Mouse (Mus musculus) myocyte (in vitro differentiated cells): ENCODE data around the gene Lrrd1. TPM values are rescaled to one million over a fixed set of nuclear protein-coding genes. Genes with fewer than 3 reads are reported as not detected.

Experiments
- H3K27me3 ChIP-seq: one replicate; pipeline ENCODE4 v1.6.1; 2011; ENCODE audit not compliant: control insufficient read depth, insufficient read depth, insufficient read length
- H3K36me3 ChIP-seq: one replicate; pipeline ENCODE4 v1.6.1; 2011; ENCODE audit not compliant: control insufficient read depth, insufficient read depth
- H3K4me2 ChIP-seq: one replicate; pipeline ENCODE4 v1.6.1; 2011; ENCODE audit warnings: low read depth, control low read depth
- H3K4me3 ChIP-seq: one replicate; pipeline ENCODE4 v1.5.1; 2011; ENCODE audit warnings: mild to moderate bottlenecking, control low read depth, moderate library complexity
- H3K79me2 ChIP-seq: one replicate; pipeline ENCODE4 v1.6.1; 2011; ENCODE audit not compliant: control insufficient read depth, insufficient read depth
- H3ac ChIP-seq: one replicate; pipeline ENCODE4 v1.6.1; 2011; ENCODE audit not compliant: control insufficient read depth, insufficient read length
- CEBPB ChIP-seq: IDR thresholded peaks from 2 replicates; pipeline ENCODE4 v1.6.1; 2011; ENCODE audit warnings: mild to moderate bottlenecking, moderate library complexity; ENCODE audit not compliant: poor library complexity, insufficient read depth, severe bottlenecking
- E2F4 ChIP-seq: IDR thresholded peaks from one replicate; pipeline ENCODE4 v1.6.1; 2011; ENCODE audit warnings: mild to moderate bottlenecking, control low read depth, moderate library complexity; ENCODE audit not compliant: insufficient read depth
- MAX ChIP-seq: IDR thresholded peaks from one replicate; pipeline ENCODE4 v1.6.1; 2011; ENCODE audit warnings: low read depth, mild to moderate bottlenecking, control low read depth
- MYOD1 ChIP-seq, 3 experiments: IDR thresholded peaks; one replicate each; pipeline ENCODE4 v1.6.1; 2011; ENCODE audit warnings: control low read depth in 2 of 3, low read depth in 2 of 3, mild to moderate bottlenecking in 2 of 3, moderate library complexity in 1 of 3; ENCODE audit not compliant: insufficient read length in 2 of 3, control insufficient read depth in 1 of 3
- MYOG ChIP-seq, 3 experiments: IDR thresholded peaks; one replicate each; pipeline ENCODE4 v1.6.1; 2011; ENCODE audit warnings: control low read depth in 2 of 3, low read depth in 2 of 3, mild to moderate bottlenecking in 2 of 3; ENCODE audit not compliant: insufficient read length in 2 of 3, control insufficient read depth in 1 of 3, insufficient read depth in 1 of 3
- POLR2A ChIP-seq: IDR thresholded peaks from one replicate; pipeline ENCODE4 v1.6.1; 2011; ENCODE audit warnings: low read depth, mild to moderate bottlenecking, control low read depth, moderate library complexity; ENCODE audit not compliant: insufficient read length
- POLR2AphosphoS2 ChIP-seq: IDR thresholded peaks from one replicate; pipeline ENCODE4 v1.6.1; 2011; ENCODE audit warnings: low read depth, control low read depth; ENCODE audit not compliant: insufficient read length
- REST ChIP-seq: IDR thresholded peaks from one replicate; pipeline ENCODE4 v1.6.1; 2011; ENCODE audit warnings: mild to moderate bottlenecking, control low read depth, moderate library complexity; ENCODE audit not compliant: insufficient read depth, insufficient read length
- SRF ChIP-seq: IDR thresholded peaks from one replicate; pipeline ENCODE4 v1.6.1; 2011; ENCODE audit warnings: low read depth; ENCODE audit not compliant: control insufficient read depth, insufficient read length
- TCF12 ChIP-seq: IDR thresholded peaks from one replicate; pipeline ENCODE4 v1.6.1; 2011; ENCODE audit warnings: mild to moderate bottlenecking, control low read depth; ENCODE audit not compliant: poor library complexity, insufficient read depth, severe bottlenecking
- TCF3 ChIP-seq: IDR thresholded peaks from one replicate; pipeline ENCODE4 v1.6.1; 2011; ENCODE audit warnings: low read depth, control low read depth; ENCODE audit not compliant: insufficient read length
- USF1 ChIP-seq: IDR thresholded peaks from one replicate; pipeline ENCODE4 v1.6.1; 2011; ENCODE audit warnings: low read depth, mild to moderate bottlenecking, control low read depth, moderate library complexity
- polyA plus RNA-seq: library from polyadenylated mRNA; unstranded; fragments of >200 nt; fragmentation: generic; extraction: Trizol; gene quantifications from one replicate; pipeline ENCODE4 v1.2.1, GENCODE M21; 2012; ENCODE audit warnings: missing spikeins

Gene Lrrd1
- polyA plus RNA-seq, 1 experiment, result 0.04 TPM

- Histone ChIP-seq H3K36me3 (no peaks in the 10 kb centered on the region), H3K4me3 (no peak overlapping the region), H3K4me2 (no peak overlapping the region), H3K79me2 (no peaks in the 10 kb centered on the region), H3ac (no peak overlapping the region), H3K27me3 (peaks cover 4% of the 10 kb centered on the region)
- TF ChIP-seq MAX (no peak), E2F4 (no peak), TCF3 (no peak), POLR2A (no peak), SRF (no peak), TCF12 (no peak), CEBPB (no peak), USF1 (no peak), POLR2AphosphoS2 (no peak), MYOD1 (IDR thresholded peaks at IDR 0.05; ENCODE audit: control insufficient read depth in 1 of 3, insufficient read length in 2 of 3, low read depth in 2 of 3) (no peak), MYOG (IDR thresholded peaks at IDR 0.05; ENCODE audit: control insufficient read depth in 1 of 3, insufficient read depth in 1 of 3, insufficient read length in 2 of 3, low read depth in 2 of 3) (no peak), REST (no peak)
Observed at GRCm38 (mm10) chr5:3905471-3905870, 60.5 kb downstream of the Lrrd1 start.

Other genes starting within 250 kb of the Lrrd1 start
- gene Pex1, start 249.1 kb upstream of the Lrrd1 start, polyA plus RNA-seq, result 4.2 TPM
- 1.9 TPM for gene Rbm48, start 248.6 kb upstream of the Lrrd1 start, polyA plus RNA-seq
- gene Tmbim7, start 194.0 kb upstream of the Lrrd1 start, polyA plus RNA-seq, result not detected
- 89.9 TPM for gene Gatad1, start 188.0 kb upstream of the Lrrd1 start, polyA plus RNA-seq
- 8.5 TPM for gene Ankib1, start 42.2 kb upstream of the Lrrd1 start, polyA plus RNA-seq
- gene Krit1, start 42.0 kb upstream of the Lrrd1 start, polyA plus RNA-seq, result 6.5 TPM
- 1.7 TPM for gene Mterf1a, start 48.8 kb downstream of the Lrrd1 start, polyA plus RNA-seq
- gene Akap9, start 82.9 kb downstream of the Lrrd1 start, polyA plus RNA-seq, result 3.0 TPM